Mouse (Mus musculus) cerebellum, adult 2 months (tissue): Measurements from ENCODE around the gene Bpgm.

Experiments
- CTCF ChIP-seq: fragments of 200-500 bp; IDR thresholded peaks from 2 replicates; pipeline ENCODE4 v1.5.1; 2011; ENCODE audit warnings: low read depth, mild to moderate bottlenecking, control low read depth, low read length, moderate library complexity, borderline replicate concordance; ENCODE audit not compliant: insufficient read depth
- POLR2A ChIP-seq: fragments of 200-500 bp; IDR thresholded peaks from 2 replicates; pipeline ENCODE4 v1.6.1; 2011; ENCODE audit warnings: low read length, control low read depth, borderline replicate concordance; ENCODE audit not compliant: insufficient read depth

DNA sequence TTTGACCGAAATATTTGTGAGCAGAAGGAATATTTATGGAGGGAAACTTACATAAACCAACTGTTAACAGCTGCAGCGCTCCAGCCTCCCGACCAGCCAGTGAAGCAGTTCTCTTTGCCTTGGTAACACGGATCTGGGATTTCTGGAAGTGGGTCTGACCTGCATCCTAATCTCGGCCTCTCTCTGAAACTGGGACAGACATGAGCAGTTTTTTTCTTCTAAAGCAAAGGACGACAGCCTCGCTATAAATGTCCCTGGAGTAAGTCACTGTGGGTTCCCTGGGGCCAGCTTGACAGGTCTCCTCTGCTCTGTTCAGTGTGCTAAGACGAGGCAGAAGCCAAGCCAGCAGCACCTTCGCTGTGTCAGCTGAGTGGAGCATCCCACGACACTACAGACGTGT lies 29.9 kb downstream of the Bpgm start:
- no peak for TF ChIP-seq CTCF
- no peak for TF ChIP-seq POLR2A
